Mouse (Mus musculus): Measurements from ENCODE around the gene Fhod1. TPM values are rescaled to one million over a fixed set of nuclear protein-coding genes. Genes with fewer than 3 reads are reported as not detected.

The Fhod1 gene
- polyA plus RNA-seq, 1 experiment: 2.1 TPM

DNA sequence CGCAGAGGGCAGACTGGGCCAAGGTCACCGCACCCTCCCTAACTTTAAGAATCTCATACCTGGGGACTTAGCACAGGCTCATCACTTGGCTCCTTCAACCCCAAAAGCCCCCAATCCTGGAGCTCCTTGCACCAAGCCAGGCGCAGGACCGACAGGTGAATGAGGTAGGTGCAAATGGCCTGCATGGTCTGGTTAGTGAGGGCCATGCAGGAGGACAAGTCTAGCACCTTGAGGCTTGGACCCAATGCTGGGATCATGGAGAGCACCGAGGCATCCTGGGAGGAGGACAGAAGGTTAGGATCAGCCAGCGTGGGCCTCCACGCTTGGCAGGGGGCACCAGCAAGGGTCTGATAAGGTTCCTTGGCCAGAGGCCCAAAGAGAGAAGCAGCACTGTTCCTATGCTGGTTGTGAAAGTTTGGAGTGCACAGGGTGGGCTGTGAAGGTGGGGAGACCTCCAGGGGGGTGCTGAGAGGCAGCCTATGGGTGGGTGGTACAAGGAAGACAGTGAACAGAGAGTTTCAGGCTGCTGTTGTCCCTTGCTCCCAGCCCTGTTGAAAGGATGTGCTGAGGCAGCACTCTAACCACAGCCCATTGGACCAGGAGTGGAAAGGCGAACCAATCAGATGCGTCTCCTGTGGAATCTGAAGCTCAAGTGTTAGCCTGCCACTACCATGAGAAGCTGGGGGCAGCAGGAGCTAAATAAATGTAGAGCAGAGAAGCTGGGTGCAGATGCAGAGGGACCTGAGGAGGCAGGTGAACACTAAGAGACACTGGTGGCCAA lies 33.9 kb downstream of the Fhod1 start:
- Histone ChIP-seq H3K4me1 (ENCODE audit: control insufficient read depth, insufficient read depth, insufficient read length, low read length) (no peaks in the 10 kb centered on the region), H3K27ac (replicated peaks; ENCODE audit: low read depth, low read length) (no peak overlapping the region), H3K4me3 (ENCODE audit: insufficient read depth, low read depth, low read length) (no peak overlapping the region)

DNA sequence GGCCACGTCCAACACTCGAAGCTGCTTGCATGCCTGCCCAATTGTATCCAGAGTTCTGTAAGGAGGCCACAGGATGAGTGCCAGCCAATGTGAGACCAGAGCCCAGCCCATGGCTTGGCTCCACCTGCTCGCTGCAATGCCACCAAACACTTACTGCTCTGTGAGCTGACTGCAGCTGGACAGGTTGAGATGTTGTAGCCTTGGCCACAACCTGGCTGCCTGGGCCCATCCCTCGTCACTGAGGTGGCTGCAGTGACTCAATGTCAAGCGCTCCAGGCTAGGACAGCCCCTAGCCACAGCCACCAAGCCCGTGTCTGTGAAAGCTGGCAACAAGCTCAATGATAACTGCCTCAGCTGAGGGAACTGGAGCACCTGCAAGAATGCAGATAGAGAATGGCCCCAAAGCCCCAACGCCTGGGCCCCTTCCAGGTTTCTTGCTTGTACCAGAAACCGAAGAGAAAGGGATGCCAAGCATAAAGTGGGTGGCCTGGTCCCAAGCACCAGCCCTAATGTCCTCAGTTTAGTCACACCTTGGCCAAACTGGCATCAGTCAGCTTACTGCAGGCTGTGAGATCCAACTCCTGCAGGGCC lies 34.8 kb downstream of the Fhod1 start:
- no peak overlapping the region for H3K4me3 ChIP-seq (ENCODE audit: insufficient read depth, low read depth, low read length)
- no peak overlapping the region for H3K27ac ChIP-seq (replicated peaks; ENCODE audit: low read depth, low read length)
- H3K4me1 ChIP-seq (ENCODE audit: control insufficient read depth, insufficient read depth, insufficient read length, low read length): no peaks in the 10 kb centered on the region

DNA sequence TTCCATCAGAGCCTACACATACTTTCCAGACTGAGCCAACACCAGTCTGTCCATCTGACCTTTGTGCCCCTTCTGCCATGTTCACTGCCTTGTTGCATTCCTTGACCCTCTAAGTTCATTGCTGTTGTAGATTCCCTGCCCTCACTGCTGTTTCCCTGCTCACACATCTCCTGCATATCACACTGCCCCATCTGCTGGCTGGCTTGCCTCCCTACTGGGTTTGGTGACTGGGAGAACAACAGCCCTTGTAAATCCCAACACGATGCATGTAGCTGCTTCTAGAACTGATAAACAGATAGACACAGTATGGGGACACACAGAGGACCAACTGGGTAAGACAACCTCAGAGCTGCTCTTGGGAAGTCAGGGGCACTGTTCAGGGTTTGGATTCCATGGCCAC lies 36.0 kb downstream of the Fhod1 start:
- no peak overlapping the region for H3K27ac ChIP-seq (replicated peaks; ENCODE audit: low read depth, low read length)
- H3K4me1 ChIP-seq (ENCODE audit: control insufficient read depth, insufficient read depth, insufficient read length, low read length): no peaks in the 10 kb centered on the region
- no peak overlapping the region for H3K4me3 ChIP-seq (ENCODE audit: insufficient read depth, low read depth, low read length)

DNA sequence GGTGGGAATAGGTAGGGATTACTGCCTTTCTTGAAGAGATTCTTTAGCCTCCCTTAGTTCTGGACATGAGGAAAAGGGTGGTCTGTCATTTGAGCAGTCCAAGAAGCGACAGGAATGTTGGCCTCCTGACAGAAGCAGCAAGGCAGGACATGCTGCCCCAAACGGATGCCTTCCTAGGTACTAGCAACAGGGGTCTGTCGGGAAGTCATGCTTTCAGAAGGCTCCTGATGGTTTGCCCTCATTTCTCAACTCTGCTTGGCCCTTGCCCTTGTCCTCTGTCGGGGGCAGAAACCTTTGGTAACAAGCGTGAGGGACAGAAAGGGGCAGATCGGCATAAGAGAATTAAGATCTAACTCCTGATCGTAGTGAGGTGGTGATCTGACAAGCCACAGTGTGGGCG lies 37.6 kb downstream of the Fhod1 start:
- Histone ChIP-seq H3K4me3 (ENCODE audit: insufficient read depth, low read depth, low read length) (no peak overlapping the region), H3K4me1 (ENCODE audit: control insufficient read depth, insufficient read depth, insufficient read length, low read length) (peaks cover 3% of the 10 kb centered on the region; the same call in 1 of the 2 replicates), H3K27ac (replicated peaks; ENCODE audit: low read depth, low read length) (no peak overlapping the region)

DNA sequence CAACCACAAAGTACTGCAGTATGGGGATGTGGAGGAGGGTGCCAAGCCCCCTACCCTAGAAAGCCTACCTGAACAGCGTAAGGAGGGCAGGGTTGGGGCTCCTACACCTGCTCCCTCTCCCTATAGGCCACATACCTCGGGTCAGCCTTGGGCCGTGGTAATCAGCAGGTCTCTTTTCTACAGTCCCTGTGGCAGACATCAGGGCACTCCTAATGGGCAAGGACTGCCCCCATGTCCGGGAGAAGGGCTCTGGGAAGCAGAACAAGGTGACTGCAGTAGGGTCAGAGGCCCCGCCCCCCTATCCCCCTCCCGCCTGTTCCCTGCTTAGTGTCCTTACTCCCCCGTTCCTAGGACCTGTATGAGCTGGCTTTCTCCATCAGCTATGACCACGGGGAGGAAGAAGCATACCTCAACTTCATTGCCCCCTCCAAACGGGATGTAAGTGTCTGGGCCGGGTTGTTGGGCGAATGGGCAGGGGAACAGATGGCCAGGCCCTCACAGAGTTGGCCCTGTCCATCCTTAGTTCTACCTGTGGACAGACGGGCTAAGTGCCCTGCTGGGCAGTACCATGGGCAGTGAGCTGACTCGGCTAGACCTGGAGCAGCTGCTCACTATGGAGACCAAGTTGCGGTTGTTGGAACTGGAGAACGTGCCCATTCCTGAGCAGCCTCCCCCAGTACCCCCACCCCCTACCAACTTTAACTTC lies 38.5 kb downstream of the Fhod1 start:
- no peak overlapping the region for H3K27ac ChIP-seq (replicated peaks; ENCODE audit: low read depth, low read length)
- H3K4me1 ChIP-seq (ENCODE audit: control insufficient read depth, insufficient read depth, insufficient read length, low read length): peaks cover 5% of the 10 kb centered on the region; the same call in 1 of the 2 replicates
- H3K4me3 ChIP-seq (ENCODE audit: insufficient read depth, low read depth, low read length): no peak overlapping the region

GRCm38 (mm10) chr8:105308428-105308827 lies 39.3 kb downstream of the Fhod1 start:
- Histone ChIP-seq H3K4me1 (ENCODE audit: control insufficient read depth, insufficient read depth, insufficient read length, low read length) (peaks cover 5% of the 10 kb centered on the region; the same call in 1 of the 2 replicates), H3K27ac (replicated peaks; ENCODE audit: low read depth, low read length) (no peak overlapping the region), H3K4me3 (ENCODE audit: insufficient read depth, low read depth, low read length) (no peak overlapping the region)

DNA sequence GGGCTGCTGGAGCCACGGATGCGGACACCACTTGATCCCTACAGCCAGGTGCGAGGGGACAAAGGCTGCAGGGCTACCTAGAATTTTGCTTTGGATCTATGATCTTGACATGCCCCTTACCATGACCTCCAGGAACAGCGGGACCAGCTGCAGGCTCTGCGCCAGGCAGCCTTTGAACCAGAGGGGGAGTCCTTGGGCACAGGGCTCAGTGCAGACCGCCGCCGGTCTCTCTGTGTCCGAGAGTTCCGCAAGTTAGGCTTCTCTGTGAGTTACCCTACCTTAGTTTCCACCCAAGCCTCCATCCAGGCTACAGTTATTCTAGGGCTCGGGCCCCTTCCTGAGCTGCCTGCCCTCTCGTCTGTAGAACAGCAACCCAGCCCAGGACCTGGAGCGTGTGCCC lies 40.1 kb downstream of the Fhod1 start:
- Histone ChIP-seq H3K4me3 (ENCODE audit: insufficient read depth, low read depth, low read length) (no peak overlapping the region), H3K4me1 (ENCODE audit: control insufficient read depth, insufficient read depth, insufficient read length, low read length) (peaks cover 5% of the 10 kb centered on the region; the same call in 1 of the 2 replicates), H3K27ac (replicated peaks; ENCODE audit: low read depth, low read length) (no peak overlapping the region)

- H3K4me1 ChIP-seq (ENCODE audit: control insufficient read depth, insufficient read depth, insufficient read length, low read length): peaks cover 5% of the 10 kb centered on the region; the same call in 1 of the 2 replicates
- H3K27ac ChIP-seq (replicated peaks; ENCODE audit: low read depth, low read length): no peak overlapping the region
Observed at GRCm38 (mm10) chr8:105306146-105306691, 41.5 kb downstream of the Fhod1 start.

GRCm38 (mm10) chr8:105305211-105306145 lies 42.3 kb downstream of the Fhod1 start, which contains the start of gene Elmo3:
Elmo3 (plus strand) TSS chr8:105305601.
- H3K4me1 ChIP-seq (ENCODE audit: control insufficient read depth, insufficient read depth, insufficient read length, low read length): peaks cover 5% of the 10 kb centered on the region; the same call in 1 of the 2 replicates
- peak within 1 kb of the TSS; percentile 46 for H3K4me3 ChIP-seq (ENCODE audit: insufficient read depth, low read depth, low read length)
- 0 out of 2 replicates have a peak within 1 kb of the TSS, but pooled peaks have one; percentile 18 for H3K27ac ChIP-seq (replicated peaks; ENCODE audit: low read depth, low read length)

More at GRCm38 (mm10) chr8:105306146-105306691, 41.5 kb downstream of the Fhod1 start:
- H3K4me3 ChIP-seq (ENCODE audit: insufficient read depth, low read depth, low read length): no peak overlapping the region

GRCm38 (mm10) chr8:105304325-105305210 lies 43.2 kb downstream of the Fhod1 start:
- Histone ChIP-seq H3K4me3 (ENCODE audit: insufficient read depth, low read depth, low read length) (no peak overlapping the region), H3K27ac (replicated peaks; ENCODE audit: low read depth, low read length) (no peak overlapping the region), H3K4me1 (ENCODE audit: control insufficient read depth, insufficient read depth, insufficient read length, low read length) (peaks cover 5% of the 10 kb centered on the region; the same call in 1 of the 2 replicates)

DNA sequence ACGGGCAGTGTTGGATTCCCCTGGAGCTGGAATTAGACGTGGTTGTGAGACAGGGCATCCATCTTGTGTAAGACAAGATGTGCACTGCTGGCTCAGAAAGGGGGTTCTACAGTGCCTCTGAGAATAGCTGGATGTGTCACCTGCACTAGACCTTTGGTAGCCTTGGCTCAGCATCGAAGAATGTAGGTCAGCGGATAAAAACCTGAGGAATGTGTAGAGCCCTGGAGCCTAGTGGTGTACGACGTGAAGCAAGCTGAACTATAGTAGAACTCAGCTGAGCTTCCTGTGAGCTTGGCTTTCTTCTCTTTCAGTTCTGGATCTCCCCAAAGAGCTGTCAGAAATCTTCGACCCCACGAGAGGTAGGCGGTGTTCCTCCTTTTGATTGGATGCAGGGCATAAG lies 43.9 kb downstream of the Fhod1 start:
- H3K27ac ChIP-seq (replicated peaks; ENCODE audit: low read depth, low read length): no peak overlapping the region
- H3K4me1 ChIP-seq (ENCODE audit: control insufficient read depth, insufficient read depth, insufficient read length, low read length): peaks cover 5% of the 10 kb centered on the region; the same call in 1 of the 2 replicates

GRCm38 (mm10) chr8:105303396-105303795 lies 44.4 kb downstream of the Fhod1 start:
- H3K4me1 ChIP-seq (ENCODE audit: control insufficient read depth, insufficient read depth, insufficient read length, low read length): peaks cover 8% of the 10 kb centered on the region; the same call in 1 of the 2 replicates
- H3K27ac ChIP-seq (replicated peaks; ENCODE audit: low read depth, low read length): no peak overlapping the region
- H3K4me3 ChIP-seq (ENCODE audit: insufficient read depth, low read depth, low read length): no peak overlapping the region

More for the DNA sequence above, 43.9 kb downstream of the Fhod1 start:
- no peak overlapping the region for H3K4me3 ChIP-seq (ENCODE audit: insufficient read depth, low read depth, low read length)

DNA sequence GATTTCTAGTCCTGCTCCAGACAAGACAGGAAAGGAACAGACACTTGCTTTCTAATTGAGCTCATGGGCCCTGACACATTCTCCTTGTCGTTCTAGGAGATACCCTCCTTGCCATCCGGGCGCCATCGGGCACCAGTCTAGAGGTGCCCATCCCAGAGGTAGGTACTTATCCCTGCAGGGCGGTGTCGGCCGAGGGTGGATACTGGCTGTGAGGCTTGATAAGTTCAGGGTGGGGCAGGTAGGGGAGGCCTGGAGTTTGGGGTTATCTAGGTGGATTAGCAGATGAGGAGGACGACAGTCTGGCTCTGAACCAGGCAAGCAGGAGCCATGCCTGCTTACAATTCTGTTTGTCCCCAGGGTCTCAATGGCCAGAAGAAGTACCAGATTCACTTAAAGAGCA lies 47.8 kb downstream of the Fhod1 start:
- Histone ChIP-seq H3K27ac (replicated peaks; ENCODE audit: low read depth, low read length) (no peak overlapping the region), H3K4me1 (ENCODE audit: control insufficient read depth, insufficient read depth, insufficient read length, low read length) (peaks cover 5% of the 10 kb centered on the region; the same call in 1 of the 2 replicates), H3K4me3 (ENCODE audit: insufficient read depth, low read depth, low read length) (no peak overlapping the region)
